Mouse (Mus musculus) heart, postnatal 4 days (tissue): ENCODE results near the gene Grifin. TPM values are rescaled to one million over a fixed set of nuclear protein-coding genes. Genes with fewer than 3 reads are reported as not detected.

Experiments used
- DNase-seq: peaks from one replicate; pipeline ENCODE4 v3.0.0; 2021
- total RNA-seq, 2 experiments: library from RNA; stranded (reverse); gene quantifications; 2 replicates each; pipeline ENCODE4 v1.2.3; 2021

The Grifin gene
- total RNA-seq, 2 experiments from 2014 or later: not detected

GRCm38 (mm10) chr5:140589082-140589774 lies 24.4 kb upstream of the Grifin start:
- DNase-seq: no peak

GRCm38 (mm10) chr5:140583732-140584368 lies 19.0 kb upstream of the Grifin start:
- DNase-seq: no peak

GRCm38 (mm10) chr5:140582995-140583731 lies 18.3 kb upstream of the Grifin start:
- DNase-seq: no peak

GRCm38 (mm10) chr5:140581569-140581968 lies 16.7 kb upstream of the Grifin start:
- DNase-seq: peak; percentile 70

GRCm38 (mm10) chr5:140579771-140580170 lies 14.9 kb upstream of the Grifin start:
- no peak for DNase-seq

- no peak for DNase-seq
Observed at GRCm38 (mm10) chr5:140579221-140579620, 14.3 kb upstream of the Grifin start.

GRCm38 (mm10) chr5:140575381-140575866 lies 10.6 kb upstream of the Grifin start:
- DNase-seq: no peak

- peak; percentile 50 for DNase-seq
Observed at GRCm38 (mm10) chr5:140572611-140573010, 7.7 kb upstream of the Grifin start.

- peak; percentile 79 for DNase-seq
Observed at GRCm38 (mm10) chr5:140571673-140572072, 6.8 kb upstream of the Grifin start.

GRCm38 (mm10) chr5:140571201-140571600 lies 6.3 kb upstream of the Grifin start:
- DNase-seq: no peak

GRCm38 (mm10) chr5:140570223-140570870 lies 5.5 kb upstream of the Grifin start:
- no peak for DNase-seq

- DNase-seq: no peak
Observed at GRCm38 (mm10) chr5:140569032-140569595, 4.2 kb upstream of the Grifin start.

GRCm38 (mm10) chr5:140568321-140568970 lies 3.6 kb upstream of the Grifin start:
- DNase-seq: peak; percentile 81

GRCm38 (mm10) chr5:140567751-140568150 lies 2.9 kb upstream of the Grifin start:
- no peak for DNase-seq

- DNase-seq: peak; percentile 82
Observed at GRCm38 (mm10) chr5:140567321-140567720, 2.5 kb upstream of the Grifin start.

- no peak for DNase-seq
Observed at GRCm38 (mm10) chr5:140566271-140566670, 1.4 kb upstream of the Grifin start.

- peak; percentile 75 for DNase-seq
Observed at GRCm38 (mm10) chr5:140565856-140566255, 985 bp upstream of the Grifin start.

GRCm38 (mm10) chr5:140565451-140565850 lies 580 bp upstream of the Grifin start:
- peak; percentile 84 for DNase-seq

- DNase-seq: no peak
Observed at GRCm38 (mm10) chr5:140562601-140563000, 2.3 kb downstream of the Grifin start.

- no peak for DNase-seq
Observed at GRCm38 (mm10) chr5:140556859-140557258, 8.0 kb downstream of the Grifin start.

- no peak for DNase-seq
Observed at GRCm38 (mm10) chr5:140553719-140554118, 11.2 kb downstream of the Grifin start.
